Mouse (Mus musculus): ENCODE measurements around the gene Tm4sf20. TPM values are rescaled to one million over a fixed set of nuclear protein-coding genes. Genes with fewer than 3 reads are reported as not detected.

Gene Tm4sf20
- polyA plus RNA-seq, 1 experiment from 2014 or later, result not detected

GRCm38 (mm10) chr1:82788070-82788469, 19.8 kb upstream of the Tm4sf20 start:
- H3K4me3 ChIP-seq (ENCODE audit: low read length), result no peak overlapping the region
- H3K4me1 ChIP-seq (ENCODE audit: control insufficient read depth, insufficient read depth, low read depth, low read length), result 0 out of 2 replicates have a peak, but pooled peaks cover 2% of the 10 kb centered on the region
- H3K9ac ChIP-seq (ENCODE audit: low read depth, low read length), result no peak overlapping the region
- 70% methylated on average over 7 of the region's 7 CpGs for WGBS
- H3K27ac ChIP-seq (ENCODE audit: low read depth, low read length), result no peak overlapping the region
- ATAC-seq, result no peak
- no peaks in the 10 kb centered on the region for H3K27me3 ChIP-seq (replicated peaks; ENCODE audit: control insufficient read depth, insufficient read depth, low read length)
- H3K4me2 ChIP-seq (ENCODE audit: low read length), result no peak overlapping the region
- no peaks in the 10 kb centered on the region for H3K36me3 ChIP-seq (ENCODE audit: control insufficient read depth, insufficient read depth, low read length)
- no peaks in the 10 kb centered on the region for H3K9me3 ChIP-seq (ENCODE audit: control insufficient read depth, low read length)

DNA sequence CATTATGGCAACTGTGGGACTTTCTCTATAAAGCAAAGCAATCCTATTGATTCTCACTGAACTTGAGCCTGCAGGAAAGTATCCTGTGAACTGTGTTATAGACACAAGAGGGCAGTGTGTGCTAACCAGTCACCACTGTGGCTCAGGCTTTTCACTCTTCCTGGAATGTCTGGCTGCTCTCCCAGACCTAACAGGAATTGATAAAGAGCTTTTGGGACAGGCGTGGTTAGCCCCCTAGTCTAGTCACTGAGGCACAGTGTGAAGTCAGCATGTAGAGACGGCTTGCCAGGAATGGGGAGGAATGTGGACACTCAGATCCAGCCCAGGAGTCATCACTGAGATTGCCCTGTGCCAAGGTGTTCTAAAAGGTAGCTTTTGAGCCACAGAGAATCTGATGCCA, 19.2 kb upstream of the Tm4sf20 start:
- Histone ChIP-seq H3K4me2 (ENCODE audit: low read length) (no peak overlapping the region), H3K4me3 (ENCODE audit: low read length) (no peak overlapping the region), H3K27me3 (replicated peaks; ENCODE audit: control insufficient read depth, insufficient read depth, low read length) (no peaks in the 10 kb centered on the region), H3K36me3 (ENCODE audit: control insufficient read depth, insufficient read depth, low read length) (no peaks in the 10 kb centered on the region), H3K9me3 (ENCODE audit: control insufficient read depth, low read length) (no peaks in the 10 kb centered on the region), H3K9ac (ENCODE audit: low read depth, low read length) (no peak overlapping the region), H3K4me1 (ENCODE audit: control insufficient read depth, insufficient read depth, low read depth, low read length) (0 out of 2 replicates have a peak, but pooled peaks cover 2% of the 10 kb centered on the region), H3K27ac (ENCODE audit: low read depth, low read length) (no peak overlapping the region)
- 3% methylated on average over 2 of the region's 2 CpGs for WGBS
- ATAC-seq, result peak; percentile 91

- Histone ChIP-seq H3K4me3 (ENCODE audit: low read length) (no peak overlapping the region), H3K4me1 (ENCODE audit: control insufficient read depth, insufficient read depth, low read depth, low read length) (0 out of 2 replicates have a peak, but pooled peaks cover 2% of the 10 kb centered on the region), H3K4me2 (ENCODE audit: low read length) (no peak overlapping the region), H3K36me3 (ENCODE audit: control insufficient read depth, insufficient read depth, low read length) (no peaks in the 10 kb centered on the region), H3K27me3 (replicated peaks; ENCODE audit: control insufficient read depth, insufficient read depth, low read length) (no peaks in the 10 kb centered on the region), H3K27ac (ENCODE audit: low read depth, low read length) (no peak overlapping the region), H3K9ac (ENCODE audit: low read depth, low read length) (no peak overlapping the region), H3K9me3 (ENCODE audit: control insufficient read depth, low read length) (no peaks in the 10 kb centered on the region)
- ATAC-seq, result no peak
- 67% methylated on average over 6 of the region's 6 CpGs for WGBS
Observed at GRCm38 (mm10) chr1:82785546-82785945, 17.3 kb upstream of the Tm4sf20 start.

GRCm38 (mm10) chr1:82783559-82783958, 15.3 kb upstream of the Tm4sf20 start:
- Histone ChIP-seq H3K9me3 (ENCODE audit: control insufficient read depth, low read length) (no peaks in the 10 kb centered on the region), H3K27me3 (replicated peaks; ENCODE audit: control insufficient read depth, insufficient read depth, low read length) (no peaks in the 10 kb centered on the region), H3K4me1 (ENCODE audit: control insufficient read depth, insufficient read depth, low read depth, low read length) (0 out of 2 replicates have a peak, but pooled peaks cover 2% of the 10 kb centered on the region), H3K27ac (ENCODE audit: low read depth, low read length) (no peak overlapping the region), H3K36me3 (ENCODE audit: control insufficient read depth, insufficient read depth, low read length) (no peaks in the 10 kb centered on the region), H3K9ac (ENCODE audit: low read depth, low read length) (no peak overlapping the region), H3K4me2 (ENCODE audit: low read length) (no peak overlapping the region), H3K4me3 (ENCODE audit: low read length) (no peak overlapping the region)
- no peak for ATAC-seq
- 83% methylated on average over 3 of the region's 3 CpGs for WGBS

GRCm38 (mm10) chr1:82779388-82779966, 11.2 kb upstream of the Tm4sf20 start:
- H3K27me3 ChIP-seq (replicated peaks; ENCODE audit: control insufficient read depth, insufficient read depth, low read length), result no peaks in the 10 kb centered on the region
- no peak overlapping the region for H3K27ac ChIP-seq (ENCODE audit: low read depth, low read length)
- H3K36me3 ChIP-seq (ENCODE audit: control insufficient read depth, insufficient read depth, low read length), result no peaks in the 10 kb centered on the region
- no peaks in the 10 kb centered on the region for H3K4me1 ChIP-seq (ENCODE audit: control insufficient read depth, insufficient read depth, low read depth, low read length)
- ATAC-seq, result no peak
- H3K9ac ChIP-seq (ENCODE audit: low read depth, low read length), result no peak overlapping the region
- H3K4me3 ChIP-seq (ENCODE audit: low read length), result no peak overlapping the region
- WGBS, result 91% methylated on average over 6 of the region's 6 CpGs
- no peak overlapping the region for H3K4me2 ChIP-seq (ENCODE audit: low read length)
- H3K9me3 ChIP-seq (ENCODE audit: control insufficient read depth, low read length), result no peaks in the 10 kb centered on the region

- Histone ChIP-seq H3K36me3 (ENCODE audit: control insufficient read depth, insufficient read depth, low read length) (no peaks in the 10 kb centered on the region), H3K27ac (ENCODE audit: low read depth, low read length) (no peak overlapping the region), H3K9ac (ENCODE audit: low read depth, low read length) (no peak overlapping the region), H3K9me3 (ENCODE audit: control insufficient read depth, low read length) (no peaks in the 10 kb centered on the region), H3K4me3 (ENCODE audit: low read length) (no peak overlapping the region), H3K4me2 (ENCODE audit: low read length) (no peak overlapping the region), H3K4me1 (ENCODE audit: control insufficient read depth, insufficient read depth, low read depth, low read length) (no peaks in the 10 kb centered on the region), H3K27me3 (replicated peaks; ENCODE audit: control insufficient read depth, insufficient read depth, low read length) (no peaks in the 10 kb centered on the region)
- ATAC-seq, result no peak
- WGBS, result 95% methylated on average over 4 of the region's 4 CpGs
Observed at GRCm38 (mm10) chr1:82775293-82775692, 7.0 kb upstream of the Tm4sf20 start.

DNA sequence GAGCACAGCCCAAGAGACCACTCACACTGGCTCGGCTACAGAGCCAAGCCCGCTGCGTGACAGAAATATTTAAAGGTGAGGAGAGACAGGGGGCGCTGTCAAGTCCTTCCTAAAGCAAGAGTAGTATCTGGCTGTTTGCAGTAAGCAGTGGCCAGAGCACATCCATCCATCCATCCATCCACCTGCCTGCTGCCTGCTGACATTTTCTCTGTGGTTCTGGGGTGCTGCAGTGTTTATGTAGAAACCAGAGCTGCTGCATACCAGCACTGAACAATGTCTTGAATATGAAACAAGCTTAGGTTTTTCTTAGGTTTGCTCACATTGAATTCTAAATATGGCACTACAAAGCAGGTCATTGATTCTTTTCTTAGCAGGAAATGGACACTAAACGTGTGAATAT, 4.9 kb upstream of the Tm4sf20 start:
- H3K9ac ChIP-seq (ENCODE audit: low read depth, low read length), result no peak overlapping the region
- WGBS, result 69% methylated on average over 5 of the region's 5 CpGs
- ATAC-seq, result no peak

DNA sequence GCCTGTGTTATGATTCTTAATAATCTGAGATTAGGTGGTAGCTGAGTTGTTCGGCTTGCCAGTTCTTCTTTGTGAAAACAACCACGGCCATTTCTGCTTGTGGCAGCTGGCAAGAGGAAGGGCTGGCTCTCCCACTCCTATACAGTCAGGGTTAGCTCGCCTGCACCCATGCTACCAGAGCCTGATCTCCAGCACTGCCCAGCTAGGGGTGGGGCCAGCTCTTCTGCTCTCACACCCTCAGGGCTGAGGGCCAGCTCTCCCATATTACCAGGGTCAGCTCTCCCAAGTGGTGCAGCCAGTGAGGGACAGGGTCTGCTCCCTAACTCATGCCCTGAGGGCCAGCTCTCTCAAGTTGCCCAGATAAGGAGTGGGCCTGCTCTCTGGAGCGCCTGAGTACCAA, 4.2 kb upstream of the Tm4sf20 start:
- Histone ChIP-seq H3K4me1 (ENCODE audit: control insufficient read depth, insufficient read depth, low read depth, low read length) (no peaks in the 10 kb centered on the region), H3K4me3 (ENCODE audit: low read length) (no peak overlapping the region), H3K9ac (ENCODE audit: low read depth, low read length) (no peak overlapping the region), H3K36me3 (ENCODE audit: control insufficient read depth, insufficient read depth, low read length) (no peaks in the 10 kb centered on the region), H3K4me2 (ENCODE audit: low read length) (no peak overlapping the region), H3K27ac (ENCODE audit: low read depth, low read length) (no peak overlapping the region), H3K9me3 (ENCODE audit: control insufficient read depth, low read length) (no peaks in the 10 kb centered on the region), H3K27me3 (replicated peaks; ENCODE audit: control insufficient read depth, insufficient read depth, low read length) (no peaks in the 10 kb centered on the region)
- WGBS, result 92% methylated on average over 4 of the region's 4 CpGs
- ATAC-seq, result no peak

More for the DNA sequence above, 4.9 kb upstream of the Tm4sf20 start:
- Histone ChIP-seq H3K27ac (ENCODE audit: low read depth, low read length) (no peak overlapping the region), H3K27me3 (replicated peaks; ENCODE audit: control insufficient read depth, insufficient read depth, low read length) (no peaks in the 10 kb centered on the region), H3K4me3 (ENCODE audit: low read length) (no peak overlapping the region), H3K9me3 (ENCODE audit: control insufficient read depth, low read length) (no peaks in the 10 kb centered on the region), H3K4me1 (ENCODE audit: control insufficient read depth, insufficient read depth, low read depth, low read length) (no peaks in the 10 kb centered on the region), H3K4me2 (ENCODE audit: low read length) (no peak overlapping the region), H3K36me3 (ENCODE audit: control insufficient read depth, insufficient read depth, low read length) (no peaks in the 10 kb centered on the region)

DNA sequence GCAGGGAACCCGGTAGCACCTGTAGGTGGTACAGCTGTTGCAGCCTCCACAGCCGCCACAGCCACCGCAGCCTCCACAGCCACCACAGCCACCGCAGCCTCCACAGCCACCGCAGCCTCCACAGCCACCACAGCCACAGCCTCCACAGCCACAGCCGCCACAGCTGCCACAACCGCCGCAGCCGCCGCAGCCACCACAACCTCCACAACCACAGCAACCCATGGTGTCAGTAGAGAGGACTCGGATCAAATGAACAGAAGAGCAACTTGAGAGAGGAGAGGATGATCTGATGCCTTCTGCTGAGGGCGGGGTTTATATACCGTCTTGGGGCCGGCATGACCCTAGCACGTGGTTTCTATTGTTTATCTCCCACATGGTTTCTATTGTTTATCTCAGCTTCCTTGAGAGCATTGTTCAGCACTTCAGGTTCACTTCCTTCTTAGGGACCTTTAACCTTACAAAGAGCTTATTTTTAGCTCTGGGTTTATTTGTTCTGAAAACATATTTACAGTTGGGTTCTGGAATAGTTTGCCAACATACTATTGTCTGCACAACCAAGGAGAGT, 2.8 kb upstream of the Tm4sf20 start, which contains the start of gene Gm47791:
TSS of gene Gm47791 (minus strand) at position 222 of the 565 bp plus-strand sequence.
- no peak for ATAC-seq
- H3K4me2 ChIP-seq (ENCODE audit: low read length), result no peak within 1 kb of the TSS
- H3K27me3 ChIP-seq (replicated peaks; ENCODE audit: control insufficient read depth, insufficient read depth, low read length), result no peaks in the 10 kb centered on the region
- no peaks in the 10 kb centered on the region for H3K9me3 ChIP-seq (ENCODE audit: control insufficient read depth, low read length)
- no peaks in the 10 kb centered on the region for H3K4me1 ChIP-seq (ENCODE audit: control insufficient read depth, insufficient read depth, low read depth, low read length)
- WGBS, result 86% methylated on average over 14 of the region's 15 CpGs
- no peak within 1 kb of the TSS for H3K4me3 ChIP-seq (ENCODE audit: low read length)
- H3K9ac ChIP-seq (ENCODE audit: low read depth, low read length), result no peak within 1 kb of the TSS
- no peak within 1 kb of the TSS for H3K27ac ChIP-seq (ENCODE audit: low read depth, low read length)
- H3K36me3 ChIP-seq (ENCODE audit: control insufficient read depth, insufficient read depth, low read length), result no peaks in the 10 kb centered on the region
